Mouse (Mus musculus) CH12.LX (cell line): ENCODE measurements around the gene Fads2.

Experiments
- CTCF ChIP-seq, 2 experiments: IDR thresholded peaks in 1 of 2; conservative IDR thresholded peaks in 1 of 2; 2 replicates each; pipeline ENCODE4 v1.5.1; 2011 to 2012; ENCODE audit warnings: low read depth in 2 of 2, low read length in 2 of 2, improper control_type of control experiment in 1 of 2, inconsistent platforms in 1 of 2, mild to moderate bottlenecking in 1 of 2, moderate library complexity in 1 of 2
- EP300 ChIP-seq: IDR thresholded peaks from 2 replicates; pipeline ENCODE4 v1.6.1; 2011; ENCODE audit warnings: low read length, improper control_type of control experiment
- ETS1 ChIP-seq: conservative IDR thresholded peaks from 2 replicates; pipeline ENCODE4 v1.6.1; 2012; ENCODE audit warnings: low read depth, mild to moderate bottlenecking, inconsistent platforms, low read length, improper control_type of control experiment, moderate library complexity
- IRF4 ChIP-seq: IDR thresholded peaks from 2 replicates; pipeline ENCODE4 v1.6.1; 2014; ENCODE audit warnings: low read depth, mild to moderate bottlenecking, inconsistent platforms, low read length, improper control_type of control experiment
- KAT2A ChIP-seq: IDR thresholded peaks from 2 replicates; pipeline ENCODE4 v1.6.1; 2012; ENCODE audit warnings: low read length, improper control_type of control experiment, inconsistent platforms; ENCODE audit not compliant: insufficient replicate concordance
- MAX ChIP-seq: IDR thresholded peaks from 2 replicates; pipeline ENCODE4 v1.6.1; 2011; ENCODE audit warnings: low read length, improper control_type of control experiment
- MAZ ChIP-seq: IDR thresholded peaks from 2 replicates; pipeline ENCODE4 v1.6.1; 2012; ENCODE audit warnings: low read depth, mild to moderate bottlenecking, inconsistent platforms, low read length, improper control_type of control experiment, moderate library complexity
- MYC ChIP-seq: IDR thresholded peaks from 2 replicates; pipeline ENCODE4 v1.6.1; 2011; ENCODE audit warnings: low read depth, mild to moderate bottlenecking, improper control_type of control experiment, low read length
- SIN3A ChIP-seq: IDR thresholded peaks from 2 replicates; pipeline ENCODE4 v1.6.1; 2012; ENCODE audit warnings: low read length, improper control_type of control experiment, inconsistent platforms
- TBP ChIP-seq: conservative IDR thresholded peaks from 2 replicates; pipeline ENCODE4 v1.6.1; 2011; ENCODE audit warnings: low read depth, low read length, improper control_type of control experiment
- TCF12 ChIP-seq: IDR thresholded peaks from 2 replicates; pipeline ENCODE4 v1.6.1; 2014; ENCODE audit warnings: low read depth, mild to moderate bottlenecking, inconsistent platforms, low read length, improper control_type of control experiment
- UBTF ChIP-seq: IDR thresholded peaks from 2 replicates; pipeline ENCODE4 v1.6.1; 2012; ENCODE audit warnings: low read depth, mild to moderate bottlenecking, inconsistent platforms, low read length, improper control_type of control experiment, moderate library complexity
- USF1 ChIP-seq: IDR thresholded peaks from 2 replicates; pipeline ENCODE4 v1.6.1; 2014; ENCODE audit warnings: low read depth, mild to moderate bottlenecking, inconsistent platforms, low read length, improper control_type of control experiment
- ZNF384 ChIP-seq: IDR thresholded peaks from 2 replicates; pipeline ENCODE4 v1.6.1; 2012; ENCODE audit warnings: low read depth, low read length, improper control_type of control experiment, inconsistent platforms

DNA sequence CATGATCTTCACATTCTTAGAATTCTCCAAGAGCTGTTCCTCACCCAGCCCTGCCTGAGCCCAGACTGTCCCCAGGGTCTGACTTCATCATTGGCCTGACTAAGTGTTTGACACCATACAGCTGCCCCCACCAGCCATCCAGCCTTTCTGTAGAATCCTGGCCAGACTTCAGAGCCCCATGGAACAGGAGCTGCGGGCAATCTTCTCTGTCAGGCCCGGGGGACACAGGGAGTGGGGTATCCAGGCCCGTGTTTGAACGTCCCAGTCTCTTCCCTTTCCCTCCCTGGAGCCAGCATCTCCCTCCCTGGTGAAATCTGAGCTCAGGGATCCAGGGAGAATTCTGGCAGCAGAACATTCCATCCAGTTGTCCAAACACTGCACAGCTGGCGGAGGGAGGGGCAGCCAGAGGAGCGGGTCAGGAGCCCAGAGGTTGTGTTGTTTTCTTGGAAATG lies 88.7 kb downstream of the Fads2 start:
- no peak for TF ChIP-seq CTCF (conservative IDR thresholded peaks at IDR 0.05 in 1 of 2, IDR thresholded peaks at IDR 0.05 in 1 of 2; ENCODE audit: low read depth in 2 of 2, low read length in 2 of 2)
- TF ChIP-seq TBP: no peak
- no peak for TF ChIP-seq MYC
- TF ChIP-seq EP300: no peak
- TF ChIP-seq ZNF384: no peak
- no peak for TF ChIP-seq ETS1
- TF ChIP-seq USF1: no peak
- TF ChIP-seq SIN3A: no peak
- no peak for TF ChIP-seq MAX
- TF ChIP-seq IRF4: no peak
- no peak for TF ChIP-seq MAZ
- no peak for TF ChIP-seq UBTF
- TF ChIP-seq KAT2A: no peak
- no peak for TF ChIP-seq TCF12
